In the genomic region with DNA sequence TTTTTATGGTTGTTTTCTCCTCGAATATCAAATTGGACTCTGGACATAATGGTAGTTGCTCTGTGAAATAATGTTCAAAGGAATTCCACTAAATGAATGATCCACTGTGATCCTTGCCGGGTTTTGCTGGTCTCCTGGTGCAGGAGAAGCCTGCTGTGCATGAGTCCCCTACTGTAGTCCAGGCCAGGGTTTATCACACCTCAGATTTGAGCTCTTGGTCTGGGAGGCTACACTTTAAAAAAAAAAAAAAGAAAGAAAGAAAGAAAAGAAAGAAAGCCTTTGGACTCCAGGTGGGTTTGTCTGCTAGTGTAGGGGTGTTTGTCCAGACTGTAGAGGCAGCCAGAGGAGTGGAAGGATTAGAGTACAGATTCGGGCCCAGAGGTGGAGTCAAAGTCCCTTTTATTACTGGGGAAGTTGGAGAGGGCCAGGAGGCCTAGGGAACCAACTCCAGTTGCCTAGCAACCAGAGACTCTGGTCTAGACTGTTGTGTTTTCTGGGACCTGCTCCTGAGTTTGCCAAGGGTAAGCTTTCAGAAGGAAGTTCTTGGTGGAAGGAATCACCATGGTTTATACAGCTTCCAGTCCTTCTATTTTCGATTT, we compare ENCODE assay signal across 8 mouse cellular contexts. TPM values are rescaled to one million over a fixed set of nuclear protein-coding genes. Genes with fewer than 3 reads are reported as not detected.
DNase-seq lines count a peak whose midpoint lies in the region; ATAC-seq lines count a peak whose summit lies in the region.

A gene (plus strand): TSS at position 454 of the 599 bp plus-strand sequence.

- no peaks in the 10 kb centered on the region for H3K9me3 ChIP-seq in heart, embryonic 13.5 days
- H3K9me3 ChIP-seq in hindbrain, embryonic 14.5 days (ENCODE audit: control insufficient read depth, low read length): no peaks in the 10 kb centered on the region
- no peaks in the 10 kb centered on the region for H3K9me3 ChIP-seq in limb, embryonic 15.5 days
- H3K9me3 ChIP-seq in neural tube, embryonic 14.5 days (ENCODE audit: control insufficient read depth, low read length): no peaks in the 10 kb centered on the region

- no peak within 1 kb of the TSS for H3K9ac ChIP-seq in heart, embryonic 13.5 days
- H3K9ac ChIP-seq in hindbrain, embryonic 14.5 days: no peak within 1 kb of the TSS
- H3K9ac ChIP-seq in limb, embryonic 15.5 days: no peak within 1 kb of the TSS
- H3K9ac ChIP-seq in neural tube, embryonic 14.5 days (replicated peaks; ENCODE audit: low read depth, low read length): no peak within 1 kb of the TSS

- no peaks in the 10 kb centered on the region for H3K36me3 ChIP-seq in heart, embryonic 13.5 days
- no peaks in the 10 kb centered on the region for H3K36me3 ChIP-seq in hindbrain, embryonic 14.5 days (replicated peaks; ENCODE audit: control insufficient read depth, insufficient read depth)
- no peaks in the 10 kb centered on the region for H3K36me3 ChIP-seq in limb, embryonic 15.5 days
- no peaks in the 10 kb centered on the region for H3K36me3 ChIP-seq in neural tube, embryonic 14.5 days (ENCODE audit: control insufficient read depth, insufficient read depth, low read length)

- no peaks in the 10 kb centered on the region for H3K27me3 ChIP-seq in heart, embryonic 13.5 days (replicated peaks)
- no peaks in the 10 kb centered on the region for H3K27me3 ChIP-seq in hindbrain, embryonic 14.5 days (ENCODE audit: control insufficient read depth, insufficient read depth, low read length)
- no peaks in the 10 kb centered on the region for H3K27me3 ChIP-seq in limb, embryonic 15.5 days
- no peaks in the 10 kb centered on the region for H3K27me3 ChIP-seq in neural tube, embryonic 14.5 days (ENCODE audit: control insufficient read depth, insufficient read depth, low read length)

- H3K27ac ChIP-seq in heart, embryonic 13.5 days (replicated peaks): no peak within 1 kb of the TSS
- no peak within 1 kb of the TSS for H3K27ac ChIP-seq in hindbrain, embryonic 14.5 days
- no peak within 1 kb of the TSS for H3K27ac ChIP-seq in limb, embryonic 15.5 days
- H3K27ac ChIP-seq in neural tube, embryonic 14.5 days (ENCODE audit: low read depth, low read length): no peak within 1 kb of the TSS

- 29% methylated on average over 4 of the region's 4 CpGs for WGBS in heart, embryonic 13.5 days
- WGBS in hindbrain, embryonic 14.5 days: 30% methylated on average over 4 of the region's 4 CpGs
- WGBS in limb, embryonic 15.5 days: 30% methylated on average over 4 of the region's 4 CpGs
- WGBS in neural tube, embryonic 14.5 days: 23% methylated on average over 4 of the region's 4 CpGs

- DNase-seq in heart, adult 9 months (ENCODE audit: low spot score in 2 of 2): no peak
- DNase-seq in adrenal gland, postnatal 14 days: peak; percentile 23
- peak; percentile 46 for DNase-seq in hindbrain, embryonic 14.5 days (ENCODE audit: low spot score)
- no peak for DNase-seq in layer of hippocampus, adult 8-10 months (ENCODE audit: low spot score in 2 of 2)
- DNase-seq in spleen, adult 18-20 months: no peak

- peak within 1 kb of the TSS; percentile 61 for H3K4me2 ChIP-seq in heart, embryonic 13.5 days
- 0 out of 2 replicates have a peak within 1 kb of the TSS, but pooled peaks have one; percentile 21 for H3K4me2 ChIP-seq in hindbrain, embryonic 14.5 days (replicated peaks)
- no peak within 1 kb of the TSS for H3K4me2 ChIP-seq in limb, embryonic 15.5 days
- H3K4me2 ChIP-seq in neural tube, embryonic 14.5 days (ENCODE audit: low read depth, low read length): no peak within 1 kb of the TSS

- ATAC-seq in heart, embryonic 13.5 days (ENCODE audit: extremely low read depth, insufficient number of reproducible peaks, low FRiP score, low TSS enrichment): no peak
- ATAC-seq in hindbrain, embryonic 14.5 days (ENCODE audit: low FRiP score): peak; percentile 50; the same call in 1 of the 2 replicates
- 0 out of 2 replicates have a peak, but pooled peaks have one; percentile 55 for ATAC-seq in limb, embryonic 15.5 days (ENCODE audit: insufficient number of reproducible peaks, low FRiP score, low TSS enrichment, low read depth)
- ATAC-seq in neural tube, embryonic 14.5 days (ENCODE audit: low read depth): peak; percentile 61; the same call in 1 of the 2 replicates

- H3K4me3 ChIP-seq in heart, embryonic 13.5 days: peak within 1 kb of the TSS; percentile 41
- H3K4me3 ChIP-seq in hindbrain, embryonic 14.5 days (replicated peaks; ENCODE audit: low read length): no peak within 1 kb of the TSS
- 0 out of 2 replicates have a peak within 1 kb of the TSS, but pooled peaks have one; percentile 3 for H3K4me3 ChIP-seq in limb, embryonic 15.5 days
- H3K4me3 ChIP-seq in neural tube, embryonic 14.5 days (ENCODE audit: low read depth, low read length): no peak within 1 kb of the TSS

- peaks cover 4% of the 10 kb centered on the region for H3K4me1 ChIP-seq in heart, embryonic 13.5 days
- H3K4me1 ChIP-seq in hindbrain, embryonic 14.5 days (replicated peaks; ENCODE audit: control insufficient read depth, insufficient read depth, low read length): peaks cover 3% of the 10 kb centered on the region; the same call in 1 of the 2 replicates
- peaks cover 4% of the 10 kb centered on the region for H3K4me1 ChIP-seq in limb, embryonic 15.5 days
- no peaks in the 10 kb centered on the region for H3K4me1 ChIP-seq in neural tube, embryonic 14.5 days (ENCODE audit: control insufficient read depth, insufficient read depth, low read length)

RNA-seq across cellular contexts. Expression of the gene that starts here (rescaled TPM):
- 0.06 and 0.24 TPM in 2 replicates for polyA plus RNA-seq in heart, embryonic 13.5 days (2015; fragmentation: Nextera tagmentation; extraction: Ambion mirVana)
- total RNA-seq in adrenal gland, postnatal 14 days (2021): not detected in 2 replicates
- 0.53 and 0.96 TPM in 2 replicates for polyA plus RNA-seq in hindbrain, embryonic 14.5 days (2014; fragmentation: Nextera tagmentation; extraction: Ambion mirVana)
- polyA plus RNA-seq in limb, embryonic 15.5 days (2015; fragmentation: Nextera tagmentation; extraction: Ambion mirVana): 0.24 and 0.26 TPM in 2 replicates
- 0.81 and 1.0 TPM in 2 replicates for polyA plus RNA-seq in neural tube, embryonic 14.5 days (2014; fragmentation: Nextera tagmentation; extraction: Ambion mirVana)
- under 1 TPM; 0.16 to 0.31 (median 0.19) TPM for total RNA-seq in layer of hippocampus, adult 8-10 months (2022)

Comparison
In these comparisons a context has a peak if more than half of its experiments do, and no peak if none do; other contexts are left out.
1. Peak in DNase-seq in adrenal gland, postnatal 14 days; RNA of the gene not detected or under 1 TPM.
2. Peak in DNase-seq, ATAC-seq and H3K4me2 ChIP-seq in hindbrain, embryonic 14.5 days; RNA of the gene not detected or under 1 TPM.
3. Peak in ATAC-seq and H3K4me3 ChIP-seq in limb, embryonic 15.5 days; RNA of the gene not detected or under 1 TPM.